Mouse (Mus musculus): ENCODE data around the gene Tulp2. TPM values are rescaled to one million over a fixed set of nuclear protein-coding genes. Genes with fewer than 3 reads are reported as not detected.
"Not testable (repeated sequence)": the region's sequence is repeated elsewhere in the genome, so short reads cannot be mapped to it uniquely, and the experiment has no call there.

The Tulp2 gene
- total RNA-seq, 2 experiments from 2014 or later: not detected

GRCm38 (mm10) chr7:45459564-45460140 is 22.0 kb upstream of the Tulp2 start, which contains the start of gene Ftl1:
Gene Ftl1 (minus strand): TSS chr7:45459884.
- DNase-seq (ENCODE audit: extremely low spot score in 1 of 2, low spot score in 1 of 2): peak; percentile 81

- peak in 1 of 2 experiments; percentile 18 for DNase-seq (ENCODE audit: extremely low spot score in 1 of 2, low spot score in 1 of 2)
Measured at GRCm38 (mm10) chr7:45460377-45460776, 21.3 kb upstream of the Tulp2 start.

- DNase-seq (ENCODE audit: extremely low spot score in 1 of 2, low spot score in 1 of 2): no peak
Measured at GRCm38 (mm10) chr7:45460860-45461314, 20.8 kb upstream of the Tulp2 start.

GRCm38 (mm10) chr7:45461326-45461725 is 20.4 kb upstream of the Tulp2 start:
- no peak for DNase-seq (ENCODE audit: extremely low spot score in 1 of 2, low spot score in 1 of 2)

- DNase-seq (ENCODE audit: extremely low spot score in 1 of 2, low spot score in 1 of 2): no peak
Measured at GRCm38 (mm10) chr7:45461781-45462180, 19.9 kb upstream of the Tulp2 start.

- no peak for DNase-seq (ENCODE audit: extremely low spot score in 1 of 2, low spot score in 1 of 2)
Measured at GRCm38 (mm10) chr7:45462325-45462724, 19.4 kb upstream of the Tulp2 start.

- DNase-seq (ENCODE audit: extremely low spot score in 1 of 2, low spot score in 1 of 2): not testable (repeated sequence)
Measured at GRCm38 (mm10) chr7:45462868-45463267, 18.8 kb upstream of the Tulp2 start.

- DNase-seq (ENCODE audit: extremely low spot score in 1 of 2, low spot score in 1 of 2): no peak
Measured at GRCm38 (mm10) chr7:45463987-45464778, 17.5 kb upstream of the Tulp2 start.

- no peak for DNase-seq (ENCODE audit: extremely low spot score in 1 of 2, low spot score in 1 of 2)
Measured at GRCm38 (mm10) chr7:45465112-45465511, 16.6 kb upstream of the Tulp2 start.

- peak in 1 of 2 experiments; percentile 19 for DNase-seq (ENCODE audit: extremely low spot score in 1 of 2, low spot score in 1 of 2)
Measured at GRCm38 (mm10) chr7:45465549-45465948, 16.1 kb upstream of the Tulp2 start.

- DNase-seq (ENCODE audit: extremely low spot score in 1 of 2, low spot score in 1 of 2): peak; percentile 89 to 90
Measured at GRCm38 (mm10) chr7:45466283-45467089, 15.2 kb upstream of the Tulp2 start, which contains the start of gene Bax. Gene Bax (minus strand): TSS chr7:45466898.

- no peak for DNase-seq (ENCODE audit: extremely low spot score in 1 of 2, low spot score in 1 of 2)
Measured at GRCm38 (mm10) chr7:45467090-45467670, 14.5 kb upstream of the Tulp2 start.

- peak in 1 of 2 experiments; percentile 84 for DNase-seq (ENCODE audit: extremely low spot score in 1 of 2, low spot score in 1 of 2)
Measured at GRCm38 (mm10) chr7:45470869-45471268, 10.8 kb upstream of the Tulp2 start.

- DNase-seq (ENCODE audit: extremely low spot score in 1 of 2, low spot score in 1 of 2): no peak
Measured at GRCm38 (mm10) chr7:45475291-45475969, 6.2 kb upstream of the Tulp2 start.

GRCm38 (mm10) chr7:45476453-45476852 is 5.2 kb upstream of the Tulp2 start:
- DNase-seq (ENCODE audit: extremely low spot score in 1 of 2, low spot score in 1 of 2): no peak

GRCm38 (mm10) chr7:45477003-45477402 is 4.7 kb upstream of the Tulp2 start:
- peak; percentile 26 to 53 for DNase-seq (ENCODE audit: extremely low spot score in 1 of 2, low spot score in 1 of 2)

GRCm38 (mm10) chr7:45478774-45479173 is 2.9 kb upstream of the Tulp2 start:
- DNase-seq (ENCODE audit: extremely low spot score in 1 of 2, low spot score in 1 of 2): no peak

GRCm38 (mm10) chr7:45480310-45480709 is 1.4 kb upstream of the Tulp2 start:
- not testable (repeated sequence) for DNase-seq (ENCODE audit: extremely low spot score in 1 of 2, low spot score in 1 of 2)

- DNase-seq (ENCODE audit: extremely low spot score in 1 of 2, low spot score in 1 of 2): no peak
Measured at GRCm38 (mm10) chr7:45482166-45482565, 489 bp downstream of the Tulp2 start.

GRCm38 (mm10) chr7:45484985-45485384 is 3.3 kb downstream of the Tulp2 start:
- DNase-seq (ENCODE audit: extremely low spot score in 1 of 2, low spot score in 1 of 2): not testable (repeated sequence)

Measured in layer of hippocampus, postnatal 25 days (tissue).